Mouse (Mus musculus) central nervous system, embryonic 14 days (tissue): ENCODE measurements around the gene Prrt1. TPM values are rescaled to one million over a fixed set of nuclear protein-coding genes. Genes with fewer than 3 reads are reported as not detected.

Experiments used
- polyA plus RNA-seq: library from polyadenylated mRNA; depleted of rRNA; stranded (reverse); fragments of >200 nt; gene quantifications from 2 replicates; pipeline ENCODE4 v1.2.3, GENCODE M21; 2012; rRNA removed

Gene Prrt1
- polyA plus RNA-seq, result 44.9 and 49.4 TPM in 2 replicates

GRCm38 (mm10) chr17:34629221-34629751, at the start of gene Prrt1:
Prrt1 (plus strand) TSS chr17:34629533.

DNA sequence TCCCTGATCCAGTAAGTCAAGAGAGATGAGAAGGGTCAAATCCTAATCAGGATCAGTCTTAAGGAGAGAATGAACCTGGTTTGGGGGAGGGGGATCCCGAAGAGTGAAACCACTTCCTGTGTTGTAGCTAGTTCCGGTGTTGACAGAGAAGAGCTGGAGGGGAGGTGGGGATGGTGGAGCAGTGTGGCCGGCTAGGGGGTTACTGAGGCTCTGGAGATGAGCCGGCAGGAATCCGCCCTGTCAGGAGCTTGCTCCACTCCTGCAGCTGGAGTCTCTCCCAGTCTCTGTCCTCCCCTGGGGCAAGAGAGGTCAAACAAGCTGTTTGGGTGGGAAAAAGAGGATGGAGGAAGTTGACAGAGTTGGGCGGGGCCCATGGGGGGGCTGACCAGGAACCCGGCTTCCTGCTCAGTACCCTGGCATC, 39.6 kb upstream of the Prrt1 start, which contains the start of gene Gpsm3:
Gpsm3 (plus strand) TSS at position 126 of the 421 bp plus-strand sequence.

DNA sequence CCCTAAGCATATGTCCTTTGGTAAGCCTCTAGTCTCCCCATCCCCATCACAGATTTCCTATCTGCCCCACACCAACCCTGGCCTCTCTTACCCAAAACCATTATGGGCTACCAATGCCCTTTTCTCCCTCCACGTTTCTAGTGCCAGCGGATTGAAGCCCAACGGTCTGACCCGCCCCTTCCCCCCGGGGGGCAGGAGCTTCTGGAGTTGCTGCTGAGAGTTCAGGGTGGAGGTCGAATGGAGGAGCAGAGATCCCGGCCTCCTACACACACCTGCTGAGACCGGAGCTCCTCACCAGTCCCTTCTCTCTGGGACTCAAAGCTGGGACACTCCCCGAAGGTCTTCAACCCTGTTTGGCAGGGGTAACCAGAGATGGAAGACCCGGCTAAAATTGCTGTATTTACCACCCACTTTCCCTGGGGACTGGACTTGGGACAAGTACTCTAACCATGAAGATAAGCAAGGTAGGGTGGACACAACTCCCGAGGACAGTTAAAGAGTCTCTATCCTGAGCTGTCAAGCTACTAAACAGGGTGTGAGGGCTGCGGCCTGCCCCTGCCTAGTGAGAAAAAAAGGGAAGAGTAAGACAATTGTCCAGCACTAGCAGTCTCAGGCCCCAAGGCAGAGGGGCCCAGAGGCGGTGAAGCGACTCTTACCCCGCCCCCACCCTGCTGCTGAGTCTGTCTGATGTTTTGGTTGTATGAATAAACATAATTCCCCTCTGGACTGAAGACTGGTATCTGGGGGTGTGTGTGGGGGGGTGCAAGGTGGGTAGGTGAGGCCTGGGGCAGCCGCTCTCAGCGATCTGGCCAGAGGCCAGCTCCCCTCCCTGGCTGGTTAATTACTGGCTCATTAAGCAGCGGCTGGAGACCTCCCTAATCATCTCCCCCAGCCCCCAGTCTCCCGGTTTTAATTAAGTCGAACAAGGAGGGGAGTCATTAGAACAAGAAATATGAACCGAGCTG, 38.0 kb upstream of the Prrt1 start, which contains the start of gene Pbx2:
Pbx2 (plus strand) TSS at position 238 of the 965 bp plus-strand sequence.

DNA sequence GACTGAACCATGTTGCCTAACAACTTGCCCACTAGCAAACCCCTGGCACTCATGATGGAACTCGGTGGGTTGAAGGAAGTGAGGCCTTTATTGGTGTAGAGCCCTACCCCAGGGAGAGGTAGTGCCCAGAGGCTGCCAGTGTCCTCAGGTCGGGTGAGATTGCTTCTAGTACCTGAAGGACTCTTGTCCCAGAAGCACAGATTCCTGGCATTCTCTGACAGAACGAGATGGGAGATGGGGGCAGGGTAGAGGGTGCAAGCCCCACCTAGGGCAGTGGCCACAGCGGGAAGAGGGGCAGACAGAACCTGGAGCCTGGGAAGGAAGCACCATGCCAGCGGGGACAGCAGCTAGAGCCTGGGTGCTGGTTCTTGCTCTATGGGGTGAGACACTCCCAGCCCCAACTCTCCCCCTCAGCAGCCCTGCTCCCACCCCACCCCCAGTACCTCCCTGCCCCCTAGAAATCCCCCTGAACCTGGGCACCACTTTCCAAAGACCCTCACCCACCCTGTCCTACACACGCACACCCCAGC, 31.7 kb upstream of the Prrt1 start, which contains the start of gene Ager:
Ager (plus strand) TSS at position 297 of the 530 bp plus-strand sequence.

DNA sequence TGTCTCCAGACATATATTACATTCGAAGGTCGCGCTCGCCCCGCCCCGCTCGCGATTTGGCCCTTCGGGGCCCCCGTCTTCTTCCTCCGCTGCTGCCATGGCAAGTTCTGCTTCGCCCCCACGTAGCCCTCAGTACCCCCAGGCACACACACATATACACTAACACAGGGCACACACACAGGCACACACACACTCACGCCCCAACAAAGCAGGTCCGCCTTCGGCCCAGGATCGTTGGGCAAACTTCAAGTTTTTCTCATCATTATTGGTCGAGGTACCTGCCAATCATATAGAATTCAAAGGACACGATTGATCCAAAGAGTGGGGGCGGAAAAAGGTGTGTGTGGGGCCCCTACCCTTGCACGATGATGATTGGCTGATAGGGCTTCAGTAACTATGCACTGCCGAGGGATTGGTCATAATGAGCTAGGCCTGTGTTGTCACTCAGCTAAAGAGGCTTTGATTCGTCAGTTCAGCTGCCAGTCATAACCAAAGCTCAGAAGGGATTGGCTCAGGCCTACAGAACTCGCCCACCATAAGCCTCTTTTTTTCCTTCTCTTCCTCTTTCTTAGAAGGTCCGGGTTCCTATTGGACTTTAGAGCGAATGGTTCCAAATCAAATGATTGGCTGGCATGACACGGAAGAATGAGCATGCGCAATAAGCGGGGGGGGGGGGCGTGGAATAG, 25.8 kb upstream of the Prrt1 start, which contains the start of gene Rnf5:
Rnf5 (minus strand) TSS at position 316 of the 686 bp plus-strand sequence.

DNA sequence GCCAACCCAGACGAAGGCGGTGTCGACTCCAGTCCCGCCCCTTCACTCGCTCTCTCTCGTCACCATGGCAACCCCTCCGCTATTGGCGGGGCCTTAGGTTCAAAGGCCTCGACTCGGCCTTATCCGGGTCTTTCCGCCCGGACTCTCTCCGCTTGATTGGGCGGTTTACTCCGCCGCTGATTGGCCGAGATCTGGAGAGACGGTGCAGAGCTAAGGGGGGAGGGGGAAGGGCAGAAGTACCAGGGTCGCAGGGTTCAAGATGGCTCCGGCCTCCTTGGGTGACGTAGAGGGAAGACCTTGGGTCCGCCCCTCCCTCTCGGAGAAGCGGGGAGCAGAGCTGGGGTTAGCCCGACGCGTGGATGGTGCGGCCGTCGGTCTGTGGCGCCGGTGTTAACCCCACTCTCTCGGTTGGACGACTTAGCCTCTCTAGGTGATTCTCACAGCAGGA, 25.2 kb upstream of the Prrt1 start, which contains the start of gene Agpat1:
Agpat1 (plus strand) TSS at position 202 of the 448 bp plus-strand sequence.

GRCm38 (mm10) chr17:34615871-34616270, 13.5 kb upstream of the Prrt1 start, which contains the start of gene Egfl8:
Egfl8 (minus strand) TSS chr17:34615971.

GRCm38 (mm10) chr17:34627943-34628643, 1.2 kb upstream of the Prrt1 start, which contains the start of gene Ppt2:
Ppt2 (minus strand) TSS chr17:34628510.

DNA sequence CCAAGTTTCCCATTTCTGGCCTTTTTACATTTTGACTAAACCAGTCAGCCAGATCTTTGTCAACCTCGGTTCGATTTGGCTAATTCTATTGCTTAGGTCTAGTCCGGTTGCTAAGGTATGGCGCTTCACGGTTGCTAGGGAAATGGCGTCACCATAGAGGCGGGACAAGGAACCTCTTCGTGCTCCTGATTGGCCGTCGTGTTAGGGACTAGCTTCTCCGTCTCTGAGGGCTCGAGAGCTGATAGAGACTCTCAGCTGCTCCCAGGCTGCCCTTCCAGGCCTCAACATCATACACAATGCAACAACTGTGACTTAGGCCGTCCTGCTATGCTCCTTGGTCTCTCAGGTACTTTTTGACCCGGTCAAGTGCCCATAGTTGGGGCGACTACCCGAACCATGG, 15.3 kb downstream of the Prrt1 start, which contains the start of gene Fkbpl:
Fkbpl (plus strand) TSS at position 157 of the 400 bp plus-strand sequence.

DNA sequence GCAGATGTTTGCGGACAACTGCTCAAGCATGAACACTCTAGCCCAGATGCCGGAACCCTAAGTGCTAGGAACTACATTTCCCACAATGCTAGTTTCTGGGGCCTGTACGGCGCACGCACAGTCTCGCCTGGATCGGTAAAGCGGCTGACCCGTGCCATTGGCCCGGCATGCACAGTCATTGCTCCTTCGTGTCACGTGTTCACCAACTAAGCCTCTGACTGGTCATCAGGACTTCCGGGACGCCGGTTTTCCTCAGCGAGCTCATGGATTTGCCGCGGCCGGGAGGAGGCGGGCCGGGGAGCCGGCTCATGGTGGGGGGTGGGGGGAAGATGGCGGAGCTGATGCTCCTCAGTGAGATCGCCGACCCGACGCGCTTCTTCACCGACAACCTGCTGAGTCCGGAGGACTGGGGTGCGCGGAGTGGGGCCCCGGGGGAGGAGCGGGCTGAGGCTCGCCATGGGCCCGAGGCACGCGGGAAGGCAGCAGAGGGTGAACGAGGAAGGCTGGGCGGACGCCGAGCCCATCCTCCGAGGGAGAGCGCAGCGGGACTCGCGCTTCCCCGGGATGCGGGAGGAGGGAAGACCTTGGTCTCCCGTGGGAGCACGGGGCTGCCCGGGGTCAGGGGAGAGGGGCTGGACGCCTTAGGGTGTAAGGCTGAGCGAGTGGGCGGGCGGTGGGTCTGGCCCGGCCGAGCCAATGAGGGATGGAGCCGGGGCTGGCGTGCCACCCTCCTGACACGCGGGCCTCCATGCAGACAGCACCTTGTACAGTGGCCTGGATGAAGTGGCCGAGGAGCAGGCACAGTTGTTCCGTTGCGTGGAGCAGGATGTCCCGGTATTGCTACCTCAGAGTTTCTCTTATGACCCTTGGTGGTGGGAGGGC, 17.8 kb downstream of the Prrt1 start, which contains the start of gene Atf6b:
Atf6b (plus strand) TSS at position 241 of the 882 bp plus-strand sequence.

DNA sequence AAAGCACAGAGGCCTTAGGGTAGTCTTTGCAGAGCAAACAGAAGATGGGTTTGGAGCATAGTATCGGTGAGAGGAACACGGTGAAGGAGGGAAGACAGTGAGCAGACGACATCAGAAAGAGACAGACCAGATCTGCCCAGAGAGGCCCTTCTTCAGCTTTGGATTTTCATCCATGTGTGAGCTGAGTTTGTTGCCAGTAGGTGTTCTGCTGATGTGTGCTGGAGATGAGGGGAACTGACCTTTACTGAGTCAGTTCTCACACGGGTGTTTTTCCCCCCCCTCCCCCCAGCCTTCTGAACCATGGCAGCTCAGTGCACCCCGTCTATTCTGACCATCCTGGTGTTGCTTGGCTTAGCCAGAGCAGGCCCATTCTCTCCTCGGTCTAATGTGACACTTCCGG, 40.9 kb downstream of the Prrt1 start, which contains the start of gene Tnxb:
Tnxb (plus strand) TSS at position 301 of the 400 bp plus-strand sequence.

Other genes with a start within 250 kb of the Prrt1 start
- 10.5 and 11.5 TPM in 2 replicates for gene BC051142, start 230.7 kb upstream of the Prrt1 start, polyA plus RNA-seq
- gene Btnl4, start 152.2 kb upstream of the Prrt1 start, polyA plus RNA-seq, result not detected in 2 replicates
- not detected in 2 replicates for gene Btnl6, start 112.2 kb upstream of the Prrt1 start, polyA plus RNA-seq
- 11.9 and 13.3 TPM in 2 replicates for gene Notch4, start 65.3 kb upstream of the Prrt1 start, polyA plus RNA-seq
- gene Gpsm3, start 39.7 kb upstream of the Prrt1 start, polyA plus RNA-seq, result 3.4 and 4.3 TPM in 2 replicates
- gene Pbx2, start 38.3 kb upstream of the Prrt1 start, polyA plus RNA-seq, result 104 and 106 TPM in 2 replicates
- 8.7 and 9.9 TPM in 2 replicates for gene Ager, start 31.7 kb upstream of the Prrt1 start, polyA plus RNA-seq
- gene Rnf5, start 25.8 kb upstream of the Prrt1 start, polyA plus RNA-seq, result 226 and 258 TPM in 2 replicates
- 172 and 183 TPM in 2 replicates for gene Agpat1, start 25.3 kb upstream of the Prrt1 start, polyA plus RNA-seq
- 9.5 and 13.6 TPM in 2 replicates for gene Egfl8, start 13.6 kb upstream of the Prrt1 start, polyA plus RNA-seq
- 25.5 and 27.9 TPM in 2 replicates for gene Ppt2, start 1.0 kb upstream of the Prrt1 start, polyA plus RNA-seq
- 5.3 and 5.5 TPM in 2 replicates for gene Fkbpl, start 15.2 kb downstream of the Prrt1 start, polyA plus RNA-seq
- 107 and 109 TPM in 2 replicates for gene Atf6b, start 17.6 kb downstream of the Prrt1 start, polyA plus RNA-seq
- gene Tnxb, start 41.0 kb downstream of the Prrt1 start, polyA plus RNA-seq, result 0.34 and 0.75 TPM in 2 replicates
- gene C4b, start 114.3 kb downstream of the Prrt1 start, polyA plus RNA-seq, result 0.23 and 0.74 TPM in 2 replicates
- 0.04 TPM in 1 of 2 replicates, not detected in the other for gene Cyp21a1, start 175.0 kb downstream of the Prrt1 start, polyA plus RNA-seq
- 68.6 and 70.2 TPM in 2 replicates for gene Stk19, start 207.4 kb downstream of the Prrt1 start, polyA plus RNA-seq
- 84.5 and 86.1 TPM in 2 replicates for gene Dxo, start 207.5 kb downstream of the Prrt1 start, polyA plus RNA-seq
- 102 and 104 TPM in 2 replicates for gene Skiv2l, start 220.7 kb downstream of the Prrt1 start, polyA plus RNA-seq
- gene Nelfe, start 220.9 kb downstream of the Prrt1 start, polyA plus RNA-seq, result 74.4 and 75.2 TPM in 2 replicates
- 1.2 and 2.4 TPM in 2 replicates for gene Cfb, start 233.0 kb downstream of the Prrt1 start, polyA plus RNA-seq
- gene Zbtb12, start 249.9 kb downstream of the Prrt1 start, polyA plus RNA-seq, result 112 and 124 TPM in 2 replicates